Mouse (Mus musculus): ENCODE results near the gene Nmur1. TPM values are rescaled to one million over a fixed set of nuclear protein-coding genes. Genes with fewer than 3 reads are reported as not detected.
A peak's percentile ranks its signal among the peaks of the same experiment; 100 is the strongest.
"Not testable (repeated sequence)": the region's sequence is repeated elsewhere in the genome, so short reads cannot be mapped to it uniquely, and the experiment has no call there.

Nmur1 gene
- polyA plus RNA-seq (2015; fragmentation: Nextera tagmentation; extraction: Ambion mirVana): not detected in 2 replicates

GRCm38 (mm10) chr1:86426128-86426527 lies at the start of gene Nmur1, which contains the start of gene Tex44:
Gene Nmur1 (minus strand): TSS chr1:86426228.
Gene Tex44 (plus strand): TSS chr1:86426329.
- Histone ChIP-seq H3K4me3 (ENCODE audit: low read depth, low read length) (no peak within 1 kb of the TSS), H3K9ac (replicated peaks) (no peak within 1 kb of the TSS), H3K4me1 (ENCODE audit: insufficient read depth) (no peaks in the 10 kb centered on the region), H3K27ac (ENCODE audit: low read depth) (peak within 1 kb of the TSS; percentile 50; the same call in 1 of the 2 replicates), H3K27me3 (ENCODE audit: insufficient read depth, low read length) (no peaks in the 10 kb centered on the region), H3K36me3 (replicated peaks; ENCODE audit: insufficient read depth, low read length) (no peaks in the 10 kb centered on the region), H3K4me2 (ENCODE audit: low read depth, low read length) (no peak within 1 kb of the TSS), H3K9me3 (ENCODE audit: low read length) (no peaks in the 10 kb centered on the region)
- ATAC-seq (no peak), DNase-seq (no peak)
- TF ChIP-seq CTCF (IDR thresholded peaks at IDR 0.05; ENCODE audit: low read depth) (no peak), EP300 (IDR thresholded peaks at IDR 0.05; ENCODE audit: low read depth) (no peak)
- 83% methylated on average over 8 of the region's 8 CpGs for WGBS (ENCODE audit: insufficient replicate concordance)

GRCm38 (mm10) chr1:86473109-86473760 lies 47.2 kb upstream of the Nmur1 start:
- Histone ChIP-seq H3K27ac (ENCODE audit: low read depth) (peak overlapping the region; percentile 87), H3K36me3 (replicated peaks; ENCODE audit: insufficient read depth, low read length) (no peaks in the 10 kb centered on the region), H3K4me3 (ENCODE audit: low read depth, low read length) (0 out of 2 replicates have a peak overlapping the region, but pooled peaks have one; percentile 15), H3K4me1 (ENCODE audit: insufficient read depth) (peaks cover 47% of the 10 kb centered on the region), H3K9ac (replicated peaks) (peak overlapping the region; percentile 59; the same call in 1 of the 2 replicates), H3K4me2 (ENCODE audit: low read depth, low read length) (peak overlapping the region; percentile 73), H3K9me3 (ENCODE audit: low read length) (no peaks in the 10 kb centered on the region), H3K27me3 (ENCODE audit: insufficient read depth, low read length) (no peaks in the 10 kb centered on the region)
- TF ChIP-seq CTCF (IDR thresholded peaks at IDR 0.05; ENCODE audit: low read depth) (no peak), EP300 (IDR thresholded peaks at IDR 0.05; ENCODE audit: low read depth) (no peak)
- no peak for ATAC-seq
- DNase-seq: no peak
- WGBS (ENCODE audit: insufficient replicate concordance): 78% methylated on average over 18 of the region's 18 CpGs

GRCm38 (mm10) chr1:86472197-86472952 lies 46.3 kb upstream of the Nmur1 start:
- WGBS (ENCODE audit: insufficient replicate concordance): 7% methylated on average over 31 of the region's 31 CpGs
- peak; percentile 75 for DNase-seq

GRCm38 (mm10) chr1:86471504-86471961 lies 45.5 kb upstream of the Nmur1 start:
- Histone ChIP-seq H3K27ac (ENCODE audit: low read depth) (peak overlapping the region; percentile 87), H3K4me2 (ENCODE audit: low read depth, low read length) (peak overlapping the region; percentile 73), H3K9ac (replicated peaks) (peak overlapping the region; percentile 59), H3K4me1 (ENCODE audit: insufficient read depth) (peaks cover 40% of the 10 kb centered on the region)
- not testable (repeated sequence) for H3K27me3 ChIP-seq (ENCODE audit: insufficient read depth, low read length); ATAC-seq; H3K4me3 ChIP-seq (ENCODE audit: low read depth, low read length); H3K9me3 ChIP-seq (ENCODE audit: low read length); H3K36me3 ChIP-seq (replicated peaks; ENCODE audit: insufficient read depth, low read length)
- DNase-seq: peak; percentile 66
- TF ChIP-seq CTCF (IDR thresholded peaks at IDR 0.05; ENCODE audit: low read depth): peak; percentile 72
- 54% methylated on average over 11 of the region's 11 CpGs for WGBS (ENCODE audit: insufficient replicate concordance)

More at GRCm38 (mm10) chr1:86472197-86472952, 46.3 kb upstream of the Nmur1 start:
- Histone ChIP-seq H3K27me3 (ENCODE audit: insufficient read depth, low read length) (no peaks in the 10 kb centered on the region), H3K4me1 (ENCODE audit: insufficient read depth) (peaks cover 42% of the 10 kb centered on the region), H3K9me3 (ENCODE audit: low read length) (no peaks in the 10 kb centered on the region), H3K9ac (replicated peaks) (peak overlapping the region; percentile 59), H3K4me3 (ENCODE audit: low read depth, low read length) (peak overlapping the region; percentile 15), H3K27ac (ENCODE audit: low read depth) (peak overlapping the region; percentile 87), H3K4me2 (ENCODE audit: low read depth, low read length) (peak overlapping the region; percentile 73), H3K36me3 (replicated peaks; ENCODE audit: insufficient read depth, low read length) (no peaks in the 10 kb centered on the region)
- TF ChIP-seq EP300 (IDR thresholded peaks at IDR 0.05; ENCODE audit: low read depth) (no peak), CTCF (IDR thresholded peaks at IDR 0.05; ENCODE audit: low read depth) (no peak)
- peak; percentile 61 for ATAC-seq

- peak overlapping the region; percentile 35; the same call in 1 of the 2 replicates for H3K9ac ChIP-seq (replicated peaks)
- peak; percentile 68 for DNase-seq
Measured at GRCm38 (mm10) chr1:86470519-86471181, 44.6 kb upstream of the Nmur1 start.

More at GRCm38 (mm10) chr1:86470519-86471181, 44.6 kb upstream of the Nmur1 start:
- H3K27me3 ChIP-seq (ENCODE audit: insufficient read depth, low read length): no peaks in the 10 kb centered on the region
- ATAC-seq: peak; percentile 84
- peak overlapping the region; percentile 41 for H3K4me2 ChIP-seq (ENCODE audit: low read depth, low read length)
- TF ChIP-seq CTCF (IDR thresholded peaks at IDR 0.05; ENCODE audit: low read depth) (no peak), EP300 (IDR thresholded peaks at IDR 0.05; ENCODE audit: low read depth) (peak; percentile 86)
- H3K4me1 ChIP-seq (ENCODE audit: insufficient read depth): peaks cover 40% of the 10 kb centered on the region
- H3K9me3 ChIP-seq (ENCODE audit: low read length): no peaks in the 10 kb centered on the region
- peak overlapping the region; percentile 87 for H3K27ac ChIP-seq (ENCODE audit: low read depth)
- WGBS (ENCODE audit: insufficient replicate concordance): 32% methylated on average over 12 of the region's 12 CpGs
- no peak overlapping the region for H3K4me3 ChIP-seq (ENCODE audit: low read depth, low read length)
- no peaks in the 10 kb centered on the region for H3K36me3 ChIP-seq (replicated peaks; ENCODE audit: insufficient read depth, low read length)
